Mouse (Mus musculus): Measurements from ENCODE around the gene Snurf. TPM values are rescaled to one million over a fixed set of nuclear protein-coding genes. Genes with fewer than 3 reads are reported as not detected.

Snurf gene
- polyA plus RNA-seq (2011; ENCODE audit: insufficient read depth, insufficient read length, low replicate concordance, missing spikeins): 23.7 TPM in 1 of 2 replicates, not detected in the other

- TF ChIP-seq CTCF (IDR thresholded peaks at IDR 0.05; ENCODE audit: control insufficient read depth, insufficient read depth, low read length): no peak
- no peak for TF ChIP-seq POLR2A (IDR thresholded peaks at IDR 0.05; ENCODE audit: borderline replicate concordance, control insufficient read depth, low read depth, low read length)
- Histone ChIP-seq H3K4me1 (ENCODE audit: control insufficient read depth, insufficient read depth, low read length) (no peaks in the 10 kb centered on the region), H3K4me3 (replicated peaks; ENCODE audit: control insufficient read depth, low read depth, low read length) (no peak within 1 kb of the TSS), H3K27ac (ENCODE audit: control insufficient read depth, insufficient read depth, low read depth, low read length, poor library complexity) (no peak within 1 kb of the TSS)
- WGBS: 53% methylated on average over 30 of the region's 30 CpGs
Observed at GRCm38 (mm10) chr7:60004606-60005330, at the start of gene Snurf, which contains the start of gene Gm38393. Snurf (minus strand) TSS chr7:60005049. Gm38393 (minus strand) TSS chr7:60005064.

- WGBS: 67% methylated on average over 6 of the region's 6 CpGs
- Histone ChIP-seq H3K4me3 (replicated peaks; ENCODE audit: control insufficient read depth, low read depth, low read length) (no peak overlapping the region), H3K27ac (ENCODE audit: control insufficient read depth, insufficient read depth, low read depth, low read length, poor library complexity) (no peak overlapping the region), H3K4me1 (ENCODE audit: control insufficient read depth, insufficient read depth, low read length) (no peaks in the 10 kb centered on the region)
- TF ChIP-seq POLR2A (IDR thresholded peaks at IDR 0.05; ENCODE audit: borderline replicate concordance, control insufficient read depth, low read depth, low read length) (no peak), CTCF (IDR thresholded peaks at IDR 0.05; ENCODE audit: control insufficient read depth, insufficient read depth, low read length) (no peak)
Observed at GRCm38 (mm10) chr7:60047481-60048201, 42.8 kb upstream of the Snurf start.

GRCm38 (mm10) chr7:60013186-60013585 is 8.3 kb upstream of the Snurf start:
- H3K4me3 ChIP-seq (replicated peaks; ENCODE audit: control insufficient read depth, low read depth, low read length): no peak overlapping the region
- no peaks in the 10 kb centered on the region for H3K4me1 ChIP-seq (ENCODE audit: control insufficient read depth, insufficient read depth, low read length)
- no peak overlapping the region for H3K27ac ChIP-seq (ENCODE audit: control insufficient read depth, insufficient read depth, low read depth, low read length, poor library complexity)
- 51% methylated on average over 3 of the region's 3 CpGs for whole genome bisulfite sequencing
- TF ChIP-seq POLR2A (IDR thresholded peaks at IDR 0.05; ENCODE audit: borderline replicate concordance, control insufficient read depth, low read depth, low read length): no peak

- WGBS: 47% methylated on average over 3 of the region's 3 CpGs
- Histone ChIP-seq H3K4me3 (replicated peaks; ENCODE audit: control insufficient read depth, low read depth, low read length) (no peak overlapping the region), H3K27ac (ENCODE audit: control insufficient read depth, insufficient read depth, low read depth, low read length, poor library complexity) (no peak overlapping the region), H3K4me1 (ENCODE audit: control insufficient read depth, insufficient read depth, low read length) (no peaks in the 10 kb centered on the region)
- TF ChIP-seq CTCF (IDR thresholded peaks at IDR 0.05; ENCODE audit: control insufficient read depth, insufficient read depth, low read length): no peak
- no peak for TF ChIP-seq POLR2A (IDR thresholded peaks at IDR 0.05; ENCODE audit: borderline replicate concordance, control insufficient read depth, low read depth, low read length)
Observed at GRCm38 (mm10) chr7:60007727-60008360, 3.0 kb upstream of the Snurf start.

GRCm38 (mm10) chr7:60006262-60006661 is 1.4 kb upstream of the Snurf start:
- no peak overlapping the region for H3K27ac ChIP-seq (ENCODE audit: control insufficient read depth, insufficient read depth, low read depth, low read length, poor library complexity)
- no peak for TF ChIP-seq CTCF (IDR thresholded peaks at IDR 0.05; ENCODE audit: control insufficient read depth, insufficient read depth, low read length)
- TF ChIP-seq POLR2A (IDR thresholded peaks at IDR 0.05; ENCODE audit: borderline replicate concordance, control insufficient read depth, low read depth, low read length): no peak
- no peaks in the 10 kb centered on the region for H3K4me1 ChIP-seq (ENCODE audit: control insufficient read depth, insufficient read depth, low read length)
- 56% methylated on average over 2 of the region's 2 CpGs for WGBS
- H3K4me3 ChIP-seq (replicated peaks; ENCODE audit: control insufficient read depth, low read depth, low read length): no peak overlapping the region

GRCm38 (mm10) chr7:60003921-60004605 is 786 bp downstream of the Snurf start:
- Histone ChIP-seq H3K4me1 (ENCODE audit: control insufficient read depth, insufficient read depth, low read length) (no peaks in the 10 kb centered on the region), H3K4me3 (replicated peaks; ENCODE audit: control insufficient read depth, low read depth, low read length) (no peak overlapping the region), H3K27ac (ENCODE audit: control insufficient read depth, insufficient read depth, low read depth, low read length, poor library complexity) (no peak overlapping the region)
- WGBS: 42% methylated on average over 22 of the region's 22 CpGs
- no peak for TF ChIP-seq POLR2A (IDR thresholded peaks at IDR 0.05; ENCODE audit: borderline replicate concordance, control insufficient read depth, low read depth, low read length)
- TF ChIP-seq CTCF (IDR thresholded peaks at IDR 0.05; ENCODE audit: control insufficient read depth, insufficient read depth, low read length): no peak

GRCm38 (mm10) chr7:60003006-60003865 is 1.6 kb downstream of the Snurf start:
- Histone ChIP-seq H3K27ac (ENCODE audit: control insufficient read depth, insufficient read depth, low read depth, low read length, poor library complexity) (no peak overlapping the region), H3K4me1 (ENCODE audit: control insufficient read depth, insufficient read depth, low read length) (no peaks in the 10 kb centered on the region), H3K4me3 (replicated peaks; ENCODE audit: control insufficient read depth, low read depth, low read length) (no peak overlapping the region)
- TF ChIP-seq CTCF (IDR thresholded peaks at IDR 0.05; ENCODE audit: control insufficient read depth, insufficient read depth, low read length) (no peak), POLR2A (IDR thresholded peaks at IDR 0.05; ENCODE audit: borderline replicate concordance, control insufficient read depth, low read depth, low read length) (no peak)
- 86% methylated on average over 12 of the region's 12 CpGs for WGBS

Measured in bone marrow, adult 2 months (tissue).